Mouse (Mus musculus) neural tube, embryonic 11.5 days (tissue): ENCODE measurements around the gene Ccr10. TPM values are rescaled to one million over a fixed set of nuclear protein-coding genes. Genes with fewer than 3 reads are reported as not detected.
A peak's percentile ranks its signal among the peaks of the same experiment; 100 is the strongest.
"Not testable (repeated sequence)": the region's sequence is repeated elsewhere in the genome, so short reads cannot be mapped to it uniquely, and the experiment has no call there.

ENCODE experiments used
- ATAC-seq: fragments of 200-750 bp; cut with Nextera tagmentation; 2 replicates; pipeline ENCODE4 v1.8.0; 2017; ENCODE audit warnings: moderate number of reproducible peaks, mild to moderate bottlenecking, moderate TSS enrichment, moderate library complexity; ENCODE audit not compliant: insufficient read depth, low FRiP score, low TSS enrichment
- DNase-seq: peaks from one replicate; pipeline ENCODE4 v3.0.0-alpha.2; 2015; ENCODE audit warnings: low spot score
- H3K27ac ChIP-seq: fragments of 300-500 bp; sonication (generic); 2 replicates; pipeline ENCODE4 v1.5.1; 2014; ENCODE audit warnings: low read depth, mild to moderate bottlenecking, low read length
- H3K27me3 ChIP-seq: fragments of 300-500 bp; sonication (generic); 2 replicates; pipeline ENCODE4 v1.6.1; 2014; ENCODE audit warnings: mild to moderate bottlenecking, low read length, mixed read lengths; ENCODE audit not compliant: control insufficient read depth, insufficient read depth
- H3K36me3 ChIP-seq: fragments of 300-500 bp; sonication (generic); 2 replicates; pipeline ENCODE4 v1.6.1; 2014; ENCODE audit warnings: mild to moderate bottlenecking, low read length, moderate library complexity, mixed read lengths; ENCODE audit not compliant: control insufficient read depth, insufficient read depth
- H3K4me1 ChIP-seq: fragments of 300-500 bp; sonication (generic); 2 replicates; pipeline ENCODE4 v1.6.1; 2014; ENCODE audit warnings: low read length, mixed read lengths; ENCODE audit not compliant: control insufficient read depth, insufficient read depth
- H3K4me2 ChIP-seq: fragments of 300-500 bp; sonication (generic); 2 replicates; pipeline ENCODE4 v1.6.1; 2014; ENCODE audit warnings: low read depth, mild to moderate bottlenecking, moderate library complexity
- H3K4me3 ChIP-seq: fragments of 300-500 bp; sonication (generic); 2 replicates; pipeline ENCODE4 v1.5.1; 2014; ENCODE audit warnings: low read depth, low read length
- H3K9ac ChIP-seq: fragments of 300-500 bp; sonication (generic); 2 replicates; pipeline ENCODE4 v1.6.1; 2014; ENCODE audit warnings: mild to moderate bottlenecking, low read length
- H3K9me3 ChIP-seq: fragments of 300-500 bp; sonication (generic); 2 replicates; pipeline ENCODE4 v1.6.1; 2016; ENCODE audit warnings: low read length; ENCODE audit not compliant: control insufficient read depth
- WGBS: fragments of 180-500 bp; shearing (Covaris S2); extraction: QIAGEN DNeasy Blood & Tissue Kit; methylation state at CpG from one replicate; pipeline ENCODE4 v1.1.7; 2014; 5-methylcytosine and 5-hydroxymethylcytosine counted together
- polyA plus RNA-seq: library from polyadenylated mRNA; unstranded; fragments of >200 nt; fragmentation: Nextera tagmentation; extraction: Ambion mirVana; gene quantifications from 2 replicates; pipeline ENCODE4 v1.2.1, GENCODE M21; 2014

The Ccr10 gene
- polyA plus RNA-seq, 1 experiment from 2014 or later = 0.44 TPM

GRCm38 (mm10) chr11:101164677-101165580 is 10.3 kb downstream of the Ccr10 start:
- peaks cover 81% of the 10 kb centered on the region for H3K27me3 ChIP-seq
- peaks cover 10% of the 10 kb centered on the region for H3K4me1 ChIP-seq
- no peak for DNase-seq
- H3K36me3 ChIP-seq = no peaks in the 10 kb centered on the region
- ATAC-seq = no peak
- no peak overlapping the region for H3K4me2 ChIP-seq
- H3K4me3 ChIP-seq = no peak overlapping the region
- H3K9ac ChIP-seq = no peak overlapping the region
- no peak overlapping the region for H3K27ac ChIP-seq
- WGBS = 7% methylated on average over 35 of the region's 35 CpGs
- H3K9me3 ChIP-seq = no peaks in the 10 kb centered on the region

GRCm38 (mm10) chr11:101164351-101164665 is 10.9 kb downstream of the Ccr10 start:
- Histone ChIP-seq H3K27me3 (peaks cover 75% of the 10 kb centered on the region), H3K4me3 (peak overlapping the region; percentile 20), H3K27ac (no peak overlapping the region), H3K4me1 (peaks cover 7% of the 10 kb centered on the region; the same call in 1 of the 2 replicates), H3K4me2 (peak overlapping the region; percentile 35), H3K36me3 (no peaks in the 10 kb centered on the region), H3K9ac (peak overlapping the region; percentile 8; the same call in 1 of the 2 replicates), H3K9me3 (no peaks in the 10 kb centered on the region)
- ATAC-seq = no peak
- DNase-seq = no peak
- 1% methylated on average over 21 of the region's 21 CpGs for WGBS

GRCm38 (mm10) chr11:101163476-101164350 is 11.5 kb downstream of the Ccr10 start:
- Histone ChIP-seq H3K36me3 (no peaks in the 10 kb centered on the region), H3K27me3 (peaks cover 69% of the 10 kb centered on the region), H3K9ac (peak overlapping the region; percentile 8; the same call in 1 of the 2 replicates), H3K27ac (no peak overlapping the region), H3K4me3 (peak overlapping the region; percentile 20), H3K9me3 (no peaks in the 10 kb centered on the region), H3K4me1 (peaks cover 6% of the 10 kb centered on the region; the same call in 1 of the 2 replicates), H3K4me2 (peak overlapping the region; percentile 35)
- 6% methylated on average over 49 of the region's 49 CpGs for WGBS
- DNase-seq (no peak), ATAC-seq (no peak)

- ATAC-seq = no peak
- H3K27ac ChIP-seq = no peak overlapping the region
- no peak overlapping the region for H3K4me3 ChIP-seq
- peaks cover 6% of the 10 kb centered on the region; the same call in 1 of the 2 replicates for H3K4me1 ChIP-seq
- no peak for DNase-seq
- H3K4me2 ChIP-seq = no peak overlapping the region
- peaks cover 60% of the 10 kb centered on the region for H3K27me3 ChIP-seq
- no peak overlapping the region for H3K9ac ChIP-seq
- 51% methylated on average over 5 of the region's 5 CpGs for WGBS
- H3K9me3 ChIP-seq = no peaks in the 10 kb centered on the region
- no peaks in the 10 kb centered on the region for H3K36me3 ChIP-seq
Measured at GRCm38 (mm10) chr11:101162772-101163171, 12.5 kb downstream of the Ccr10 start.

GRCm38 (mm10) chr11:101162301-101162700 is 12.9 kb downstream of the Ccr10 start:
- no peak overlapping the region for H3K27ac ChIP-seq
- ATAC-seq (no peak), DNase-seq (no peak)
- WGBS = 52% methylated on average over 5 of the region's 5 CpGs
- H3K9ac ChIP-seq = no peak overlapping the region
- peaks cover 6% of the 10 kb centered on the region; the same call in 1 of the 2 replicates for H3K4me1 ChIP-seq
- H3K4me3 ChIP-seq = no peak overlapping the region
- H3K4me2 ChIP-seq = no peak overlapping the region
- H3K36me3 ChIP-seq = no peaks in the 10 kb centered on the region
- peaks cover 59% of the 10 kb centered on the region for H3K27me3 ChIP-seq
- no peaks in the 10 kb centered on the region for H3K9me3 ChIP-seq

- no peak for ATAC-seq
- no peak overlapping the region for H3K4me3 ChIP-seq
- 82% methylated on average over 15 of the region's 15 CpGs for WGBS
- DNase-seq = no peak
- peaks cover 52% of the 10 kb centered on the region for H3K27me3 ChIP-seq
- H3K27ac ChIP-seq = no peak overlapping the region
- no peaks in the 10 kb centered on the region for H3K9me3 ChIP-seq
- no peaks in the 10 kb centered on the region for H3K36me3 ChIP-seq
- no peak overlapping the region for H3K9ac ChIP-seq
- H3K4me1 ChIP-seq = peaks cover 6% of the 10 kb centered on the region; the same call in 1 of the 2 replicates
- H3K4me2 ChIP-seq = no peak overlapping the region
Measured at GRCm38 (mm10) chr11:101161551-101161950, 13.7 kb downstream of the Ccr10 start.

- peaks cover 46% of the 10 kb centered on the region for H3K27me3 ChIP-seq
- H3K36me3 ChIP-seq, H3K4me2 ChIP-seq, H3K9ac ChIP-seq, H3K4me3 ChIP-seq, H3K27ac ChIP-seq, H3K9me3 ChIP-seq, H3K4me1 ChIP-seq, ATAC-seq, DNase-seq: not testable (repeated sequence)
- WGBS = 80% methylated on average over 5 of the region's 8 CpGs
Measured at GRCm38 (mm10) chr11:101160981-101161505, 14.2 kb downstream of the Ccr10 start.

GRCm38 (mm10) chr11:101160151-101160550 is 15.1 kb downstream of the Ccr10 start:
- ATAC-seq, H3K27ac ChIP-seq, H3K9ac ChIP-seq, DNase-seq, H3K4me2 ChIP-seq, H3K9me3 ChIP-seq, H3K36me3 ChIP-seq, H3K4me3 ChIP-seq, H3K4me1 ChIP-seq: not testable (repeated sequence)
- WGBS = 71% methylated on average over 8 of the region's 10 CpGs
- H3K27me3 ChIP-seq = peaks cover 38% of the 10 kb centered on the region
